Mouse (Mus musculus) NIH3T3 (cell line): Measurements from ENCODE around the gene D11Wsu47e.

Experiments used
- DNase-seq: peaks from one replicate; pipeline ENCODE4 v3.0.0-alpha.2; 2012; ENCODE audit warnings: low read depth

D11Wsu47e gene

GRCm38 (mm10) chr11:113666648-113667047, 17.6 kb upstream of the D11Wsu47e start:
- DNase-seq = no peak

- no peak for DNase-seq
Observed at GRCm38 (mm10) chr11:113667122-113667521, 17.1 kb upstream of the D11Wsu47e start.

- no peak for DNase-seq
Observed at GRCm38 (mm10) chr11:113667704-113668103, 16.5 kb upstream of the D11Wsu47e start.

- DNase-seq = no peak
Observed at GRCm38 (mm10) chr11:113668857-113669256, 15.4 kb upstream of the D11Wsu47e start.

GRCm38 (mm10) chr11:113669711-113670110, 14.5 kb upstream of the D11Wsu47e start:
- DNase-seq = no peak

GRCm38 (mm10) chr11:113673614-113674013, 10.6 kb upstream of the D11Wsu47e start:
- DNase-seq = no peak

- DNase-seq = no peak
Observed at GRCm38 (mm10) chr11:113674595-113674994, 9.6 kb upstream of the D11Wsu47e start.

GRCm38 (mm10) chr11:113676847-113677246, 7.4 kb upstream of the D11Wsu47e start:
- no peak for DNase-seq

GRCm38 (mm10) chr11:113677378-113677777, 6.8 kb upstream of the D11Wsu47e start:
- no peak for DNase-seq

- no peak for DNase-seq
Observed at GRCm38 (mm10) chr11:113678373-113678772, 5.8 kb upstream of the D11Wsu47e start.

- DNase-seq = no peak
Observed at GRCm38 (mm10) chr11:113680954-113681353, 3.3 kb upstream of the D11Wsu47e start.

- DNase-seq = no peak
Observed at GRCm38 (mm10) chr11:113681979-113682378, 2.2 kb upstream of the D11Wsu47e start.

- peak; percentile 60 for DNase-seq
Observed at GRCm38 (mm10) chr11:113682897-113683626, 1.1 kb upstream of the D11Wsu47e start.

- no peak for DNase-seq
Observed at GRCm38 (mm10) chr11:113683627-113683956, 620 bp upstream of the D11Wsu47e start.

GRCm38 (mm10) chr11:113684707-113685426, 655 bp downstream of the D11Wsu47e start:
- no peak for DNase-seq

GRCm38 (mm10) chr11:113687031-113687430, 2.8 kb downstream of the D11Wsu47e start:
- DNase-seq = peak; percentile 58

- no peak for DNase-seq
Observed at GRCm38 (mm10) chr11:113690506-113690905, 6.3 kb downstream of the D11Wsu47e start.

GRCm38 (mm10) chr11:113691318-113691717, 7.1 kb downstream of the D11Wsu47e start:
- DNase-seq = no peak

GRCm38 (mm10) chr11:113691851-113692250, 7.6 kb downstream of the D11Wsu47e start:
- DNase-seq = no peak

- DNase-seq = no peak
Observed at GRCm38 (mm10) chr11:113697571-113697970, 13.4 kb downstream of the D11Wsu47e start.

GRCm38 (mm10) chr11:113698013-113698545, 13.9 kb downstream of the D11Wsu47e start:
- no peak for DNase-seq

- DNase-seq = no peak
Observed at GRCm38 (mm10) chr11:113699643-113700042, 15.4 kb downstream of the D11Wsu47e start.

GRCm38 (mm10) chr11:113703758-113704157, 19.5 kb downstream of the D11Wsu47e start:
- peak; percentile 88 for DNase-seq
